Mouse (Mus musculus): ENCODE measurements around the gene Glud1.

Gene Glud1

DNA sequence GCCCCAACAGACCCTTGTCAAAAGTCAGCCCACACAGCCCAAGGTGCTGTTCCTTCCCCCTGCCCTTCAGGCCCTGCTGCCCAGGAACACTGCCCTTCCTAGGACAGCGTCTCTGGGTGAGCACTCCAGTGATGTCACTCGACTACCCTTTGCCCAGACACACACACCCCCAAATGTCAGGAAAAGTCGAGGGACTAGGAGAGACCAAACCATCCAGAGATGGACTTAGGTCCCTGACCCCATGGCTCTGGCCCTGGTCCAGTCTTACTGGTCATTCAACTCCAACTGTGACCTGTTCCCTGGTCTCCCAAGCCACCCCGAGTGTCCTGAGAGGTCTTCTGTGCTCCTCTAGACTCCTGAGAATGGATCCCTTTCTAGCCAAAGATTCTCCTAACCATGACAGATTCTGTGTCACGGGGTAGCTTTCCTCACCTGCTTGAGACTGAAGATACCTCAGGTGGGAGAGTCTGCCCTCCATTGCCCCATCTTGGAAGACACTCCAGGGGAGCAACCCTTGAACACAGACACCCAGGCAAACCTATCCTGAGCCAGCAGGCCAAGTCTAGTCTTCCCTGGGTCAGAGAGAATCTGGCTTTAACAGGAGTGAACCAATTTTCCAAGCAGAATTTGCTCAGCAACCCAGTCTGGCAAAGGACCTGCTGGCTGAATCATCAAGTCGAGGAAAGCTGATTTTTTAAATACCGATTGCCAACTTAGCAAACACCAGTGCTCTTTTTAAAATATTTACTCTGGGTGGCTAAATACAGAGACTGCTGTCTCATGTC lies 47.3 kb downstream of the Glud1 start:
- no peak for TF ChIP-seq GATA4 (IDR thresholded peaks at IDR 0.05; ENCODE audit: insufficient replicate concordance, low read length)

GRCm38 (mm10) chr14:34359676-34360244 lies 49.2 kb downstream of the Glud1 start:
- TF ChIP-seq GATA4 (IDR thresholded peaks at IDR 0.05; ENCODE audit: insufficient replicate concordance, low read length) = no peak

GRCm38 (mm10) chr14:34360251-34360650 lies 49.7 kb downstream of the Glud1 start:
- no peak for TF ChIP-seq GATA4 (IDR thresholded peaks at IDR 0.05; ENCODE audit: insufficient replicate concordance, low read length)

- no peak for TF ChIP-seq GATA4 (IDR thresholded peaks at IDR 0.05; ENCODE audit: insufficient replicate concordance, low read length)
Measured at GRCm38 (mm10) chr14:34362135-34362534, 51.6 kb downstream of the Glud1 start.

DNA sequence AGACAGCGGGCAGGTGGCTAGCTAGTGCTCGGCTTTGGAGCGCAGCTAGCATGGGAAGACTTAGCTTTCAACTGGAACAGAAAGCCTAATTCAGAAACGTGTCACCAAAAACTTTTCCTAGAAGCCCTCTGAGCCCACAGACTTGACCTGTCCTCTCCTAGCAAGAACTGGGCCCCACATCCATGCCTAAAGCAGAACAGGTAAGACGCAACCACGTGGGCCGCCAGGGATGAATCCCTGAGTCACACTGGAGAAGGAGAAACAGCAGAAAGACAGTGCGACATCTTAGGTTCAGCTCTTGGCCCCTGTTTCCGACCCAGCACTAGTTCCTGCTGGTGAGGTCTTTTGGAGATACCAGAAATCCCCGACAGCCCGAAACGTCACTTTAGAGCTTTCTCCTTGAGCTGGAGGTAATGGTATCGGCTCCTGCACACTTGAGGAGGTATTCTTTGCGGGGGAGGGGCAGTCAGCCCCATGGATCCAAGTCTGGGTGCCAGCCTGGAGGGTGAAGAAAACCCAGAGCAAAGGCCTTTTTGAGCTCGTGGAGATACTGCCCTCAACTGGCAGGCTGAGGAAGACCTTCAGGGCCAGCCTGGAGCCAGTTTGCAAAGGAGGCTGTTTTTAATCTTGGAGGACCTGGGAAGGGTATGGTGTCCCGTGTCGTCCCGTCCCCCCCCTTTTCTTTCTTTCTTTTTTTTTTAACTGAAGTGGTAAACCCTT lies 52.4 kb downstream of the Glud1 start:
- no peak for TF ChIP-seq GATA4 (IDR thresholded peaks at IDR 0.05; ENCODE audit: insufficient replicate concordance, low read length)

- no peak for TF ChIP-seq GATA4 (IDR thresholded peaks at IDR 0.05; ENCODE audit: insufficient replicate concordance, low read length)
Measured at GRCm38 (mm10) chr14:34363490-34364253, 53.1 kb downstream of the Glud1 start.

DNA sequence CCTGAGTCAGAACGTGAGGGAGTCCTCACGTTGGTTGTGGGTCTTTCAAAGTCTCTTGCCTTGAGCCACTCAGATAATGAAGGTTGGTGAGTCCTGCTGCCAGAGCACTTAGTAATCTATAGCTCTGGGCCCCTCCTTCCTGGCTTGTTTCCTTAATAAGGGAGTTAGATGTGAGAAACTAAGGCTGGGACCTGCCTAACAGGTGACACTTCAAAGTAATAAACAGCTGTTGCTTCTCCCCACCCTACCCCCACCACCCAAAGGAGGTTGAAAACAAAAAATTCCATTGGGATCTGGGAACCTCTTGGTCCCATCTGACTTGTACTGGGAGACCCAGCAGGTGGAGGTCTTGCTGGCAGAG lies 54.6 kb downstream of the Glud1 start:
- no peak for TF ChIP-seq GATA4 (IDR thresholded peaks at IDR 0.05; ENCODE audit: insufficient replicate concordance, low read length)

DNA sequence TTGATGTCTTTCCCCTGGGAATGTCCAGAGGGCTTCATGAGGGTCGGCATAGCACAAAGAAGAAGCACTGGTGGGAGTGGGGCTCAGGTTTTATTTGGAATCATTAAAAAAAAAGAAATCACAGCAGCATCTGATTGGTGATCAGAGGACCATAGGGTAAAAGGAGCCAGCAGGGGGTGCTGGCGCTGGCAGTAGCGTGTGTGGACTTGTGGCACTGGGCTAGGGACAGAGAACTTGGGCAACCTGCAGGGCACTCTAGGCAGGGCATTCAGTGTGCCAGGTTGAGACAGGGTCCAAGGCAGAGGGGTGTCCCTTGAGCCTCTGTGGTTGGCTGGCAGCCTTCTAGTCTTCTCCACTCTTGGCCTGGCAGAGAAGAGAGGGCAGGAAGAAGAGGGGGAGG lies 59.7 kb downstream of the Glud1 start:
- TF ChIP-seq GATA4 (IDR thresholded peaks at IDR 0.05; ENCODE audit: insufficient replicate concordance, low read length) = no peak

DNA sequence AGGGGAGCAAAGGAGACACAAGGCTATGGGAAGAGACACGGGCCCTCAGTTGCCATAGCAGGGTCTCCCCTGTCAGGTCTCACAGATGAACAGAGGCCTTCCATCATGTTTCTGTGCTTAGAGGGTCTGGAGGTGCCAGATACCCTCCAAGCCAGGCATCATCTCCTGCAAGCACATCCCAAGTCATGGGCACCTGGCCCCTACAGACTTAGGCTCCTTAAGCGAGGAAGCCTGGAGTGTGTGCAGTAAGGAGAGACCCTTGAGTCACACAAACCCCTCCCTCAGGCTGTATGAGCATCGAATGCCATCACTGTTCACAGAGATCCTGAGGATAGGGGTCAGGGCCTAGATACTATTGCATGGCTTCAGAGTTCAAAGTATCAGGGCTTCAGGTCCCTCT lies 60.4 kb downstream of the Glud1 start:
- TF ChIP-seq GATA4 (IDR thresholded peaks at IDR 0.05; ENCODE audit: insufficient replicate concordance, low read length) = no peak

- TF ChIP-seq GATA4 (IDR thresholded peaks at IDR 0.05; ENCODE audit: insufficient replicate concordance, low read length) = no peak
Measured at GRCm38 (mm10) chr14:34371763-34372162, 61.2 kb downstream of the Glud1 start.

GRCm38 (mm10) chr14:34372646-34373045 lies 62.1 kb downstream of the Glud1 start:
- no peak for TF ChIP-seq GATA4 (IDR thresholded peaks at IDR 0.05; ENCODE audit: insufficient replicate concordance, low read length)

DNA sequence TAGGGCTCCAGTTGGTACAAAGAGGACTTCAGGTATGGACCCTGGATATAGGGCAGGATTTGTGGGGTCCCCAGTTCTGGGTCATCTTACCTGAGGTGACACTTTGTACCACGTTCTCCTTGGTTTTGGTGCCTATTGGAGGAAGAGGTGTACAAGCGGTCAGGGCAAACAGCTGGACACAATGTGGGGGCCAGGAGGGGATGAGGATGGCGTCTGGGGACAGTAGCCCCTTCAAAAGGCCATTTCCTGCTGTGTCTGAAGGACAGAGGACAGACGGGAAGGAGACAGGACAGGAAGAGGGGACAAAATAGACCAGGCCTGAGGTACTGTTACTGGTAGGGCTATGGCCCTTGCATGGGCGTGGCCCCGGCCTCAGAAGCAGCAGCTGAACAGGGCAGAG lies 63.1 kb downstream of the Glud1 start:
- TF ChIP-seq GATA4 (IDR thresholded peaks at IDR 0.05; ENCODE audit: insufficient replicate concordance, low read length) = no peak

- no peak for TF ChIP-seq GATA4 (IDR thresholded peaks at IDR 0.05; ENCODE audit: insufficient replicate concordance, low read length)
Measured at GRCm38 (mm10) chr14:34374577-34374976, 64.0 kb downstream of the Glud1 start, which contains the start of gene Sncg. Sncg (minus strand) TSS chr14:34374789.

GRCm38 (mm10) chr14:34375415-34375904 lies 64.9 kb downstream of the Glud1 start, which contains the start of gene Mmrn2:
Mmrn2 (plus strand) TSS chr14:34375465.
- TF ChIP-seq GATA4 (IDR thresholded peaks at IDR 0.05; ENCODE audit: insufficient replicate concordance, low read length) = no peak

- no peak for TF ChIP-seq GATA4 (IDR thresholded peaks at IDR 0.05; ENCODE audit: insufficient replicate concordance, low read length)
Measured at GRCm38 (mm10) chr14:34375941-34376340, 65.4 kb downstream of the Glud1 start.
